8 mouse cellular contexts compared by ENCODE assay signal in genomic region chr10:116581719-116582481, GRCm38 (mm10). TPM values are rescaled to one million over a fixed set of nuclear protein-coding genes. Genes with fewer than 3 reads are reported as not detected.
DNase-seq lines count a peak whose midpoint lies in the region; ATAC-seq and TF ChIP-seq lines count a peak whose summit lies in the region.

No protein-coding gene starts in this region.

- H3K9ac ChIP-seq in forebrain, postnatal 0 days, result peak overlapping the region; percentile 91
- H3K9ac ChIP-seq in hindbrain, postnatal 0 days (replicated peaks; ENCODE audit: low read length), result peak overlapping the region; percentile 94
- peak overlapping the region; percentile 98 for H3K9ac ChIP-seq in limb, embryonic 13.5 days
- peak overlapping the region; percentile 97 for H3K9ac ChIP-seq in midbrain, embryonic 13.5 days (replicated peaks)

- TF ChIP-seq CTCF in forebrain, postnatal 0 days (IDR thresholded peaks at IDR 0.05; ENCODE audit: low read depth), result no peak
- TF ChIP-seq CTCF in hindbrain, postnatal 0 days (IDR thresholded peaks at IDR 0.05; ENCODE audit: low read depth), result no peak

- peak overlapping the region; percentile 99 for H3K27ac ChIP-seq in forebrain, postnatal 0 days (ENCODE audit: low read depth, low read length)
- peak overlapping the region; percentile 99 for H3K27ac ChIP-seq in hindbrain, postnatal 0 days
- H3K27ac ChIP-seq in limb, embryonic 13.5 days, result peak overlapping the region; percentile 99
- peak overlapping the region; percentile 99 for H3K27ac ChIP-seq in midbrain, embryonic 13.5 days

- H3K4me2 ChIP-seq in forebrain, postnatal 0 days (ENCODE audit: low read depth), result peak overlapping the region; percentile 71
- peak overlapping the region; percentile 83 for H3K4me2 ChIP-seq in hindbrain, postnatal 0 days (ENCODE audit: low read depth, low read length)
- H3K4me2 ChIP-seq in limb, embryonic 13.5 days (replicated peaks), result peak overlapping the region; percentile 71
- peak overlapping the region; percentile 81 for H3K4me2 ChIP-seq in midbrain, embryonic 13.5 days (replicated peaks)

- H3K9me3 ChIP-seq in forebrain, postnatal 0 days (ENCODE audit: low read length), result no peaks in the 10 kb centered on the region
- no peaks in the 10 kb centered on the region for H3K9me3 ChIP-seq in hindbrain, postnatal 0 days (ENCODE audit: low read length)
- H3K9me3 ChIP-seq in limb, embryonic 13.5 days, result no peaks in the 10 kb centered on the region
- no peaks in the 10 kb centered on the region for H3K9me3 ChIP-seq in midbrain, embryonic 13.5 days

- 0 out of 2 replicates have a peak, but pooled peaks cover 7% of the 10 kb centered on the region for H3K36me3 ChIP-seq in forebrain, postnatal 0 days (ENCODE audit: insufficient read depth)
- H3K36me3 ChIP-seq in hindbrain, postnatal 0 days (ENCODE audit: insufficient read depth, low read length), result no peaks in the 10 kb centered on the region
- peaks cover 10% of the 10 kb centered on the region for H3K36me3 ChIP-seq in limb, embryonic 13.5 days
- H3K36me3 ChIP-seq in midbrain, embryonic 13.5 days, result peaks cover 20% of the 10 kb centered on the region

- 0 out of 2 replicates have a peak, but pooled peaks cover 6% of the 10 kb centered on the region for H3K4me1 ChIP-seq in forebrain, postnatal 0 days (ENCODE audit: insufficient read depth)
- peaks cover 5% of the 10 kb centered on the region; the same call in 1 of the 2 replicates for H3K4me1 ChIP-seq in hindbrain, postnatal 0 days (ENCODE audit: insufficient read depth, low read length)
- peaks cover 20% of the 10 kb centered on the region for H3K4me1 ChIP-seq in limb, embryonic 13.5 days
- H3K4me1 ChIP-seq in midbrain, embryonic 13.5 days (replicated peaks), result peaks cover 26% of the 10 kb centered on the region

- no peaks in the 10 kb centered on the region for H3K27me3 ChIP-seq in forebrain, postnatal 0 days (ENCODE audit: insufficient read depth, low read length)
- H3K27me3 ChIP-seq in hindbrain, postnatal 0 days (ENCODE audit: insufficient read depth, low read length), result no peaks in the 10 kb centered on the region
- H3K27me3 ChIP-seq in limb, embryonic 13.5 days, result no peaks in the 10 kb centered on the region
- H3K27me3 ChIP-seq in midbrain, embryonic 13.5 days, result no peaks in the 10 kb centered on the region

- peak; percentile 68 for ATAC-seq in frontal cortex, adult (ENCODE audit: low TSS enrichment)
- peak; percentile 72 for ATAC-seq in forebrain, postnatal 0 days
- ATAC-seq in hindbrain, postnatal 0 days, result peak; percentile 82
- ATAC-seq in limb, embryonic 13.5 days (ENCODE audit: low FRiP score, low read depth), result peak; percentile 76
- peak; percentile 89 for ATAC-seq in midbrain, embryonic 13.5 days

- no peak for DNase-seq in frontal cortex, postnatal 36 days (ENCODE audit: low spot score in 2 of 2)
- DNase-seq in c-Kit-positive CD71-positive TER-119-positive erythroid progenitor cells, embryonic 14.5 days (ENCODE audit: low spot score), result peak; percentile 56
- DNase-seq in forebrain, postnatal 0 days, result peak; percentile 18
- DNase-seq in hindbrain, postnatal 0 days (ENCODE audit: low spot score), result peak; percentile 51
- peak; percentile 35 to 50 for DNase-seq in spleen, postnatal 14 days (ENCODE audit: low spot score in 2 of 2)

- WGBS in forebrain, postnatal 0 days, result 3% methylated on average over 57 of the region's 67 CpGs
- WGBS in hindbrain, postnatal 0 days, result under 1% methylated on average over 60 of the region's 67 CpGs
- under 1% methylated on average over 48 of the region's 67 CpGs for WGBS in limb, embryonic 13.5 days
- under 1% methylated on average over 67 of the region's 67 CpGs for WGBS in midbrain, embryonic 13.5 days

- peak overlapping the region; percentile 96 for H3K4me3 ChIP-seq in forebrain, postnatal 0 days (ENCODE audit: low read depth, low read length)
- peak overlapping the region; percentile 98 for H3K4me3 ChIP-seq in hindbrain, postnatal 0 days (ENCODE audit: low read length)
- peak overlapping the region; percentile 95 for H3K4me3 ChIP-seq in limb, embryonic 13.5 days
- H3K4me3 ChIP-seq in midbrain, embryonic 13.5 days (replicated peaks), result peak overlapping the region; percentile 92

RNA-seq across cellular contexts. Expression of gene Cnot2, which starts 0.6 kb away (rescaled TPM):
- 96.5 and 111 TPM in 2 replicates for total RNA-seq in forebrain, postnatal 0 days (2014; rRNA removed)
- 72.5 and 75.8 TPM in 2 replicates for polyA plus RNA-seq in forebrain, postnatal 0 days (2015; fragmentation: Nextera tagmentation; extraction: Ambion mirVana)
- total RNA-seq in hindbrain, postnatal 0 days (2014; rRNA removed), result 70.3 and 74.7 TPM in 2 replicates
- polyA plus RNA-seq in hindbrain, postnatal 0 days (2015; fragmentation: Nextera tagmentation; extraction: Ambion mirVana), result 61.9 and 66.9 TPM in 2 replicates
- 128 and 129 TPM in 2 replicates for polyA plus RNA-seq in limb, embryonic 13.5 days (2015; fragmentation: Nextera tagmentation; extraction: Ambion mirVana)
- 111 and 117 TPM in 2 replicates for polyA plus RNA-seq in midbrain, embryonic 13.5 days (2015; fragmentation: Nextera tagmentation; extraction: Ambion mirVana)

Comparison
In these comparisons a context has a peak if more than half of its experiments do, and no peak if none do; other contexts are left out.
1. DNase-seq: peak in c-Kit-positive CD71-positive TER-119-positive erythroid progenitor cells, embryonic 14.5 days (single experiment), forebrain, postnatal 0 days (single experiment), hindbrain, postnatal 0 days (single experiment) and spleen, postnatal 14 days (2 of 2); none in frontal cortex, postnatal 36 days (0 of 2).
2. Peak in every context shown above with its lines, with median percentiles within 50 percentile points of each other: ATAC-seq, H3K27ac ChIP-seq, H3K4me2 ChIP-seq, H3K4me3 ChIP-seq and H3K9ac ChIP-seq.